Mouse (Mus musculus): ENCODE results near the gene Nfatc4. TPM values are rescaled to one million over a fixed set of nuclear protein-coding genes. Genes with fewer than 3 reads are reported as not detected.

Nfatc4 gene
- polyA plus RNA-seq, 1 experiment from 2014 or later = 21.1 TPM

- ATAC-seq = no peak
- H3K9me3 ChIP-seq (ENCODE audit: control insufficient read depth, low read length) = no peaks in the 10 kb centered on the region
- peaks cover 22% of the 10 kb centered on the region for H3K36me3 ChIP-seq (ENCODE audit: control insufficient read depth, insufficient read depth, low read length)
- WGBS = 57% methylated on average over 6 of the region's 6 CpGs
- peaks cover 30% of the 10 kb centered on the region for H3K4me1 ChIP-seq (ENCODE audit: control insufficient read depth, insufficient read depth, low read length)
- H3K27me3 ChIP-seq (replicated peaks; ENCODE audit: control insufficient read depth, insufficient read depth, low read length) = no peaks in the 10 kb centered on the region
- no peak overlapping the region for H3K4me3 ChIP-seq (ENCODE audit: low read length)
- no peak overlapping the region for H3K9ac ChIP-seq (ENCODE audit: low read depth, low read length)
- H3K4me2 ChIP-seq (ENCODE audit: low read depth, low read length) = no peak overlapping the region
- no peak overlapping the region for H3K27ac ChIP-seq (ENCODE audit: low read length)
Observed at GRCm38 (mm10) chr14:55862186-55862585, 39.2 kb downstream of the Nfatc4 start.

GRCm38 (mm10) chr14:55862970-55863369, 40.0 kb downstream of the Nfatc4 start:
- no peak overlapping the region for H3K27ac ChIP-seq (ENCODE audit: low read length)
- no peak overlapping the region for H3K4me3 ChIP-seq (ENCODE audit: low read length)
- H3K27me3 ChIP-seq (replicated peaks; ENCODE audit: control insufficient read depth, insufficient read depth, low read length) = no peaks in the 10 kb centered on the region
- WGBS = 84% methylated on average over 10 of the region's 10 CpGs
- ATAC-seq = no peak
- no peaks in the 10 kb centered on the region for H3K9me3 ChIP-seq (ENCODE audit: control insufficient read depth, low read length)
- no peak overlapping the region for H3K9ac ChIP-seq (ENCODE audit: low read depth, low read length)
- H3K4me2 ChIP-seq (ENCODE audit: low read depth, low read length) = no peak overlapping the region
- H3K4me1 ChIP-seq (ENCODE audit: control insufficient read depth, insufficient read depth, low read length) = peaks cover 23% of the 10 kb centered on the region
- peaks cover 27% of the 10 kb centered on the region for H3K36me3 ChIP-seq (ENCODE audit: control insufficient read depth, insufficient read depth, low read length)

GRCm38 (mm10) chr14:55863773-55864172, 40.8 kb downstream of the Nfatc4 start:
- H3K4me1 ChIP-seq (ENCODE audit: control insufficient read depth, insufficient read depth, low read length) = peaks cover 21% of the 10 kb centered on the region
- no peak overlapping the region; the same call in 1 of the 2 replicates for H3K27ac ChIP-seq (ENCODE audit: low read length)
- no peaks in the 10 kb centered on the region for H3K27me3 ChIP-seq (replicated peaks; ENCODE audit: control insufficient read depth, insufficient read depth, low read length)
- ATAC-seq = peak; percentile 68
- H3K36me3 ChIP-seq (ENCODE audit: control insufficient read depth, insufficient read depth, low read length) = peaks cover 34% of the 10 kb centered on the region
- no peak overlapping the region for H3K4me2 ChIP-seq (ENCODE audit: low read depth, low read length)
- 21% methylated on average over 7 of the region's 7 CpGs for WGBS
- no peaks in the 10 kb centered on the region for H3K9me3 ChIP-seq (ENCODE audit: control insufficient read depth, low read length)
- no peak overlapping the region for H3K4me3 ChIP-seq (ENCODE audit: low read length)
- no peak overlapping the region; the same call in 1 of the 2 replicates for H3K9ac ChIP-seq (ENCODE audit: low read depth, low read length)

- Histone ChIP-seq H3K4me3 (ENCODE audit: low read length) (no peak overlapping the region), H3K9ac (ENCODE audit: low read depth, low read length) (no peak overlapping the region), H3K36me3 (ENCODE audit: control insufficient read depth, insufficient read depth, low read length) (peaks cover 54% of the 10 kb centered on the region), H3K4me2 (ENCODE audit: low read depth, low read length) (no peak overlapping the region), H3K9me3 (ENCODE audit: control insufficient read depth, low read length) (no peaks in the 10 kb centered on the region), H3K4me1 (ENCODE audit: control insufficient read depth, insufficient read depth, low read length) (peaks cover 9% of the 10 kb centered on the region), H3K27ac (ENCODE audit: low read length) (no peak overlapping the region), H3K27me3 (replicated peaks; ENCODE audit: control insufficient read depth, insufficient read depth, low read length) (no peaks in the 10 kb centered on the region)
- ATAC-seq = no peak
- 31% methylated on average over 4 of the region's 4 CpGs for WGBS
Observed at GRCm38 (mm10) chr14:55866962-55867361, 44.0 kb downstream of the Nfatc4 start.

- Histone ChIP-seq H3K27me3 (replicated peaks; ENCODE audit: control insufficient read depth, insufficient read depth, low read length) (no peaks in the 10 kb centered on the region), H3K9me3 (ENCODE audit: control insufficient read depth, low read length) (no peaks in the 10 kb centered on the region), H3K4me3 (ENCODE audit: low read length) (no peak overlapping the region), H3K4me2 (ENCODE audit: low read depth, low read length) (no peak overlapping the region), H3K9ac (ENCODE audit: low read depth, low read length) (no peak overlapping the region), H3K36me3 (ENCODE audit: control insufficient read depth, insufficient read depth, low read length) (peaks cover 52% of the 10 kb centered on the region), H3K4me1 (ENCODE audit: control insufficient read depth, insufficient read depth, low read length) (peaks cover 3% of the 10 kb centered on the region), H3K27ac (ENCODE audit: low read length) (no peak overlapping the region)
- no peak for ATAC-seq
- WGBS = 86% methylated on average over 14 of the region's 14 CpGs
Observed at GRCm38 (mm10) chr14:55868230-55869026, 45.5 kb downstream of the Nfatc4 start.

- no peak for ATAC-seq
- no peak overlapping the region for H3K4me3 ChIP-seq (ENCODE audit: low read length)
- no peaks in the 10 kb centered on the region for H3K9me3 ChIP-seq (ENCODE audit: control insufficient read depth, low read length)
- H3K27me3 ChIP-seq (replicated peaks; ENCODE audit: control insufficient read depth, insufficient read depth, low read length) = no peaks in the 10 kb centered on the region
- no peak overlapping the region for H3K4me2 ChIP-seq (ENCODE audit: low read depth, low read length)
- WGBS = 95% methylated on average over 6 of the region's 6 CpGs
- peaks cover 43% of the 10 kb centered on the region for H3K36me3 ChIP-seq (ENCODE audit: control insufficient read depth, insufficient read depth, low read length)
- no peak overlapping the region for H3K9ac ChIP-seq (ENCODE audit: low read depth, low read length)
- H3K4me1 ChIP-seq (ENCODE audit: control insufficient read depth, insufficient read depth, low read length) = peaks cover 7% of the 10 kb centered on the region; the same call in 1 of the 2 replicates
- no peak overlapping the region for H3K27ac ChIP-seq (ENCODE audit: low read length)
Observed at GRCm38 (mm10) chr14:55869538-55869937, 46.6 kb downstream of the Nfatc4 start.

GRCm38 (mm10) chr14:55872039-55872438, 49.1 kb downstream of the Nfatc4 start:
- no peak overlapping the region for H3K9ac ChIP-seq (ENCODE audit: low read depth, low read length)
- WGBS = 88% methylated on average over 12 of the region's 12 CpGs
- ATAC-seq = no peak
- H3K4me2 ChIP-seq (ENCODE audit: low read depth, low read length) = no peak overlapping the region
- no peak overlapping the region for H3K27ac ChIP-seq (ENCODE audit: low read length)
- no peak overlapping the region for H3K4me3 ChIP-seq (ENCODE audit: low read length)
- peaks cover 32% of the 10 kb centered on the region for H3K36me3 ChIP-seq (ENCODE audit: control insufficient read depth, insufficient read depth, low read length)
- no peaks in the 10 kb centered on the region for H3K27me3 ChIP-seq (replicated peaks; ENCODE audit: control insufficient read depth, insufficient read depth, low read length)
- no peaks in the 10 kb centered on the region for H3K9me3 ChIP-seq (ENCODE audit: control insufficient read depth, low read length)
- peaks cover 7% of the 10 kb centered on the region; the same call in 1 of the 2 replicates for H3K4me1 ChIP-seq (ENCODE audit: control insufficient read depth, insufficient read depth, low read length)

- Histone ChIP-seq H3K36me3 (ENCODE audit: control insufficient read depth, insufficient read depth, low read length) (peaks cover 32% of the 10 kb centered on the region), H3K9me3 (ENCODE audit: control insufficient read depth, low read length) (no peaks in the 10 kb centered on the region), H3K4me1 (ENCODE audit: control insufficient read depth, insufficient read depth, low read length) (peaks cover 7% of the 10 kb centered on the region; the same call in 1 of the 2 replicates), H3K9ac (ENCODE audit: low read depth, low read length) (no peak overlapping the region), H3K27me3 (replicated peaks; ENCODE audit: control insufficient read depth, insufficient read depth, low read length) (no peaks in the 10 kb centered on the region), H3K4me2 (ENCODE audit: low read depth, low read length) (no peak overlapping the region), H3K4me3 (ENCODE audit: low read length) (no peak overlapping the region), H3K27ac (ENCODE audit: low read length) (no peak overlapping the region)
- 0 out of 2 replicates have a peak, but pooled peaks have one; percentile 29 for ATAC-seq
- WGBS = 89% methylated on average over 17 of the region's 17 CpGs
Observed at GRCm38 (mm10) chr14:55872551-55872950, 49.6 kb downstream of the Nfatc4 start.

- H3K4me3 ChIP-seq (ENCODE audit: low read length) = no peak overlapping the region
- 0 out of 2 replicates have a peak overlapping the region, but pooled peaks have one; percentile 59 for H3K4me2 ChIP-seq (ENCODE audit: low read depth, low read length)
- H3K9ac ChIP-seq (ENCODE audit: low read depth, low read length) = no peak overlapping the region; the same call in 1 of the 2 replicates
- ATAC-seq = no peak
- H3K27ac ChIP-seq (ENCODE audit: low read length) = no peak overlapping the region
- H3K27me3 ChIP-seq (replicated peaks; ENCODE audit: control insufficient read depth, insufficient read depth, low read length) = no peaks in the 10 kb centered on the region
- H3K36me3 ChIP-seq (ENCODE audit: control insufficient read depth, insufficient read depth, low read length) = peaks cover 25% of the 10 kb centered on the region
- no peaks in the 10 kb centered on the region for H3K9me3 ChIP-seq (ENCODE audit: control insufficient read depth, low read length)
- H3K4me1 ChIP-seq (ENCODE audit: control insufficient read depth, insufficient read depth, low read length) = peaks cover 10% of the 10 kb centered on the region; the same call in 1 of the 2 replicates
- WGBS = 87% methylated on average over 8 of the region's 8 CpGs
Observed at GRCm38 (mm10) chr14:55873242-55873713, 50.3 kb downstream of the Nfatc4 start.
